Mouse (Mus musculus) small intestine, adult 2 months (tissue): ENCODE results near the gene Fam20b.
A peak's percentile ranks its signal among the peaks of the same experiment; 100 is the strongest.

Source experiments
- CTCF ChIP-seq: fragments of 200-500 bp; IDR thresholded peaks from 2 replicates; pipeline ENCODE4 v1.5.1; 2012; ENCODE audit warnings: low read depth, mild to moderate bottlenecking, control low read depth, inconsistent platforms, low read length, moderate library complexity, mixed read lengths; ENCODE audit not compliant: insufficient replicate concordance, insufficient read length; ENCODE audit errors: extremely low read depth
- POLR2A ChIP-seq: fragments of 200-500 bp; IDR thresholded peaks from 2 replicates; pipeline ENCODE4 v1.6.1; 2012; ENCODE audit warnings: low read depth, mild to moderate bottlenecking, control low read depth, inconsistent platforms, low read length, moderate library complexity

DNA sequence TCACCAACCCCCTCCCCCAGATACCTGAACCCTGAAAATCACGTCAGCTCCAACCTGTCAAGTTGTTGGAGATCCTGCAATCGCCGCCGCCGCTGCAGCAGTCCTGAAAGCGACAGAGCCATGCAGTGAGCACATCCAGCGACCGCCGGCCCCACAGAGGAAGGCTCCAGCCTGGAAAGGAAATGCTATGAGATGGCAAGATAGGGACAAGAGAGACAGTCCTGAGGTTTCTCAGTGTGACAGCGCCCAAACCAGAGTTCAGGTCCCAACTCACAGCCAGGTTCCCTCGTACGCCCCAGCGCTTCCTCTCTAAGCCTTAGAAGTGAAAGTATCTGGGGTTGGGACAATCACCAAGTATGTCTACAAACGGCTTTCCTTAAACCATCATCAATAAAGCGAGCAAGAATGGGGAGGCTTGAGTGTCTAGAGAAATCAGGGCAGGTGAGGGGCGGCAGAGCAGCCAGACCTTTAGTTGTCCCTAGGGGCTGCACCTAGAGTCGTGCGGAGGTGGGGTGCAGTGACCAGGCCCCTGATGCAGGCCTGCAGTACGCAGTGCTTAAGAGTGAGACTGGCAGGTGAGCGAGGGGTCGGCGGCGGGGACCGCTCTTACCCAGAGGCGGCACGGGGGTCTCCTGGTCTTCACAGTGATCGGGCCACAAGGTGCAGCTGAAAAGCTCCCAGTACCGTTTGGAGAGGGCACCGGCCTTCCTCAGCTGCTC lies 45.3 kb downstream of the Fam20b start:
- TF ChIP-seq CTCF (peak; percentile 11; the same call in 1 of the 2 replicates), POLR2A (no peak)
